Mouse (Mus musculus): Measurements from ENCODE around the gene Abhd4. TPM values are rescaled to one million over a fixed set of nuclear protein-coding genes. Genes with fewer than 3 reads are reported as not detected.

Gene Abhd4
- polyA plus RNA-seq, 1 experiment: 23.6 TPM

- H3K27me3 ChIP-seq (ENCODE audit: control insufficient read depth, insufficient read depth, low read length): no peaks in the 10 kb centered on the region
- 0 out of 2 replicates have a peak overlapping the region, but pooled peaks have one; percentile 10 for H3K4me3 ChIP-seq (ENCODE audit: control insufficient read depth, insufficient read depth, low read length)
- peaks cover 46% of the 10 kb centered on the region for H3K4me1 ChIP-seq (replicated peaks; ENCODE audit: control insufficient read depth, insufficient read depth, low read length)
- no peak for DNase-seq
- TF ChIP-seq CTCF (IDR thresholded peaks at IDR 0.05; ENCODE audit: borderline replicate concordance, control insufficient read depth, extremely low read depth, insufficient read depth, low read length, poor library complexity): no peak
- no peak for TF ChIP-seq POLR2A (IDR thresholded peaks at IDR 0.05; ENCODE audit: control insufficient read depth, extremely low read depth, insufficient read depth, low read length, poor library complexity)
- H3K36me3 ChIP-seq (ENCODE audit: control insufficient read depth, insufficient read depth, low read length): peaks cover 94% of the 10 kb centered on the region
- peak overlapping the region; percentile 81 for H3K27ac ChIP-seq (ENCODE audit: control insufficient read depth, insufficient read depth, low read length)
- WGBS: 87% methylated on average over 5 of the region's 5 CpGs
Measured at GRCm38 (mm10) chr14:54207924-54208323, 46.1 kb upstream of the Abhd4 start.

- WGBS: 83% methylated on average over 6 of the region's 6 CpGs
- H3K27ac ChIP-seq (ENCODE audit: control insufficient read depth, insufficient read depth, low read length): peak overlapping the region; percentile 83
Measured at GRCm38 (mm10) chr14:54208741-54209140, 45.2 kb upstream of the Abhd4 start.

GRCm38 (mm10) chr14:54209932-54210331 lies 44.1 kb upstream of the Abhd4 start:
- Histone ChIP-seq H3K27ac (ENCODE audit: control insufficient read depth, insufficient read depth, low read length) (peak overlapping the region; percentile 72), H3K27me3 (ENCODE audit: control insufficient read depth, insufficient read depth, low read length) (no peaks in the 10 kb centered on the region), H3K36me3 (ENCODE audit: control insufficient read depth, insufficient read depth, low read length) (peaks cover 94% of the 10 kb centered on the region), H3K4me1 (replicated peaks; ENCODE audit: control insufficient read depth, insufficient read depth, low read length) (peaks cover 48% of the 10 kb centered on the region), H3K4me3 (ENCODE audit: control insufficient read depth, insufficient read depth, low read length) (peak overlapping the region; percentile 19)
- WGBS: 80% methylated on average over 5 of the region's 5 CpGs
- no peak for DNase-seq
- no peak for TF ChIP-seq CTCF (IDR thresholded peaks at IDR 0.05; ENCODE audit: borderline replicate concordance, control insufficient read depth, extremely low read depth, insufficient read depth, low read length, poor library complexity)
- TF ChIP-seq POLR2A (IDR thresholded peaks at IDR 0.05; ENCODE audit: control insufficient read depth, extremely low read depth, insufficient read depth, low read length, poor library complexity): no peak

More at GRCm38 (mm10) chr14:54208741-54209140, 45.2 kb upstream of the Abhd4 start:
- TF ChIP-seq POLR2A (IDR thresholded peaks at IDR 0.05; ENCODE audit: control insufficient read depth, extremely low read depth, insufficient read depth, low read length, poor library complexity) (no peak), CTCF (IDR thresholded peaks at IDR 0.05; ENCODE audit: borderline replicate concordance, control insufficient read depth, extremely low read depth, insufficient read depth, low read length, poor library complexity) (no peak)
- H3K36me3 ChIP-seq (ENCODE audit: control insufficient read depth, insufficient read depth, low read length): peaks cover 94% of the 10 kb centered on the region
- H3K27me3 ChIP-seq (ENCODE audit: control insufficient read depth, insufficient read depth, low read length): no peaks in the 10 kb centered on the region
- peaks cover 43% of the 10 kb centered on the region for H3K4me1 ChIP-seq (replicated peaks; ENCODE audit: control insufficient read depth, insufficient read depth, low read length)
- H3K4me3 ChIP-seq (ENCODE audit: control insufficient read depth, insufficient read depth, low read length): peak overlapping the region; percentile 23; the same call in 1 of the 2 replicates
- no peak for DNase-seq

GRCm38 (mm10) chr14:54210401-54210800 lies 43.6 kb upstream of the Abhd4 start:
- Histone ChIP-seq H3K27ac (ENCODE audit: control insufficient read depth, insufficient read depth, low read length) (peak overlapping the region; percentile 84), H3K27me3 (ENCODE audit: control insufficient read depth, insufficient read depth, low read length) (no peaks in the 10 kb centered on the region), H3K4me3 (ENCODE audit: control insufficient read depth, insufficient read depth, low read length) (no peak overlapping the region), H3K36me3 (ENCODE audit: control insufficient read depth, insufficient read depth, low read length) (peaks cover 94% of the 10 kb centered on the region), H3K4me1 (replicated peaks; ENCODE audit: control insufficient read depth, insufficient read depth, low read length) (peaks cover 50% of the 10 kb centered on the region)
- 83% methylated on average over 2 of the region's 2 CpGs for WGBS
- no peak for TF ChIP-seq POLR2A (IDR thresholded peaks at IDR 0.05; ENCODE audit: control insufficient read depth, extremely low read depth, insufficient read depth, low read length, poor library complexity)
- TF ChIP-seq CTCF (IDR thresholded peaks at IDR 0.05; ENCODE audit: borderline replicate concordance, control insufficient read depth, extremely low read depth, insufficient read depth, low read length, poor library complexity): no peak
- no peak for DNase-seq

GRCm38 (mm10) chr14:54211199-54211598 lies 42.8 kb upstream of the Abhd4 start:
- no peak for DNase-seq
- Histone ChIP-seq H3K36me3 (ENCODE audit: control insufficient read depth, insufficient read depth, low read length) (peaks cover 94% of the 10 kb centered on the region), H3K4me1 (replicated peaks; ENCODE audit: control insufficient read depth, insufficient read depth, low read length) (peaks cover 55% of the 10 kb centered on the region), H3K27me3 (ENCODE audit: control insufficient read depth, insufficient read depth, low read length) (no peaks in the 10 kb centered on the region), H3K4me3 (ENCODE audit: control insufficient read depth, insufficient read depth, low read length) (peak overlapping the region; percentile 25), H3K27ac (ENCODE audit: control insufficient read depth, insufficient read depth, low read length) (peak overlapping the region; percentile 65)
- 78% methylated on average over 8 of the region's 8 CpGs for WGBS
- TF ChIP-seq CTCF (IDR thresholded peaks at IDR 0.05; ENCODE audit: borderline replicate concordance, control insufficient read depth, extremely low read depth, insufficient read depth, low read length, poor library complexity): no peak
- TF ChIP-seq POLR2A (IDR thresholded peaks at IDR 0.05; ENCODE audit: control insufficient read depth, extremely low read depth, insufficient read depth, low read length, poor library complexity): no peak

DNA sequence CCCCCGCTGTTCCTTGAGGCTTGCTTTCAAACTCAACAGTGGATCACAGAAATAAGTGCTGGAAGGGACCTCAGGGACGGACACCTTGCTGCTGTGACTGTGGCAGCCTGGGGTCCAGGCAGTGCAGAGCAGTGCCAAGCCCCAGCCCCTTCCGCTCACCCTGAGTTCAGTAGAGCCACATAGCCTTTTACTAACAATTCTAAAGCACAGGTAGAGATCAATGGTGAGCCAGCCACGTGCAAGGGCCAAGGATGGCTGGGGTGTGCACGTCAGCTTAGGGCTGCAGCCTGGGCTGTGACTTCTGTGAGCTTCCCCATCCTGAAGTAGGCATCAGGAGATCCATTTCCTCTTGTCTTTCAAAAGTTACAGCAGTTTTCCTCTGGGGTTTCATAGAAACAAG lies 42.2 kb upstream of the Abhd4 start:
- Histone ChIP-seq H3K4me1 (replicated peaks; ENCODE audit: control insufficient read depth, insufficient read depth, low read length) (peaks cover 53% of the 10 kb centered on the region), H3K27ac (ENCODE audit: control insufficient read depth, insufficient read depth, low read length) (peak overlapping the region; percentile 65), H3K4me3 (ENCODE audit: control insufficient read depth, insufficient read depth, low read length) (peak overlapping the region; percentile 23), H3K36me3 (ENCODE audit: control insufficient read depth, insufficient read depth, low read length) (peaks cover 94% of the 10 kb centered on the region), H3K27me3 (ENCODE audit: control insufficient read depth, insufficient read depth, low read length) (no peaks in the 10 kb centered on the region)
- TF ChIP-seq CTCF (IDR thresholded peaks at IDR 0.05; ENCODE audit: borderline replicate concordance, control insufficient read depth, extremely low read depth, insufficient read depth, low read length, poor library complexity) (no peak), POLR2A (IDR thresholded peaks at IDR 0.05; ENCODE audit: control insufficient read depth, extremely low read depth, insufficient read depth, low read length, poor library complexity) (no peak)
- 87% methylated on average over 5 of the region's 5 CpGs for WGBS
- DNase-seq: no peak

DNA sequence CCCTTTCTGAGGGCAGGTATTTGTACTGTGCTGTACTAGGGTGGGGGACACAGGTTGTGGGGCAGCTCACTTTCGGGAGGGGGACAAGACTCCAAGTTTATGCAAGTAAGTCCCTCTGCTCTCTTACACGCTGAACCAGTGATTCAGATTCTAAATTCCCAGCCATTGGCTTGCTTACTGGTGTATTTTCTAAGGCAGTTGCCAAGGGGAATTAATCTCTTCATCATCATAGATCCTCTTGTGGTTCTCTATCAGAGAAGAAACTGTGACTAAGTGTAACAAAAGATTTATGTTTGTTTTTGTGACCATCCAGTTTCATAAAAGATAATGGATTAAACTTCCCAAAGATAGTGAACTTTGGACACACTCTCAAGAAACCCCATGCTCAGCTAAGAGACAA lies 40.3 kb upstream of the Abhd4 start:
- H3K4me3 ChIP-seq (ENCODE audit: control insufficient read depth, insufficient read depth, low read length): peak overlapping the region; percentile 14; the same call in 1 of the 2 replicates
- 85% methylated on average over 2 of the region's 2 CpGs for WGBS
- peaks cover 54% of the 10 kb centered on the region for H3K4me1 ChIP-seq (replicated peaks; ENCODE audit: control insufficient read depth, insufficient read depth, low read length)
- TF ChIP-seq POLR2A (IDR thresholded peaks at IDR 0.05; ENCODE audit: control insufficient read depth, extremely low read depth, insufficient read depth, low read length, poor library complexity) (no peak), CTCF (IDR thresholded peaks at IDR 0.05; ENCODE audit: borderline replicate concordance, control insufficient read depth, extremely low read depth, insufficient read depth, low read length, poor library complexity) (no peak)
- H3K27me3 ChIP-seq (ENCODE audit: control insufficient read depth, insufficient read depth, low read length): no peaks in the 10 kb centered on the region
- peak overlapping the region; percentile 67 for H3K27ac ChIP-seq (ENCODE audit: control insufficient read depth, insufficient read depth, low read length)
- peaks cover 95% of the 10 kb centered on the region for H3K36me3 ChIP-seq (ENCODE audit: control insufficient read depth, insufficient read depth, low read length)
- no peak for DNase-seq

Data from thymus, adult 2 months (tissue).